Mouse (Mus musculus): ENCODE results near the gene Armc2.

Armc2 gene

GRCm38 (mm10) chr10:41866838-41867154 is 151.4 kb downstream of the Armc2 start:
- DNase-seq (ENCODE audit: low spot score in 2 of 2) = no peak

DNA sequence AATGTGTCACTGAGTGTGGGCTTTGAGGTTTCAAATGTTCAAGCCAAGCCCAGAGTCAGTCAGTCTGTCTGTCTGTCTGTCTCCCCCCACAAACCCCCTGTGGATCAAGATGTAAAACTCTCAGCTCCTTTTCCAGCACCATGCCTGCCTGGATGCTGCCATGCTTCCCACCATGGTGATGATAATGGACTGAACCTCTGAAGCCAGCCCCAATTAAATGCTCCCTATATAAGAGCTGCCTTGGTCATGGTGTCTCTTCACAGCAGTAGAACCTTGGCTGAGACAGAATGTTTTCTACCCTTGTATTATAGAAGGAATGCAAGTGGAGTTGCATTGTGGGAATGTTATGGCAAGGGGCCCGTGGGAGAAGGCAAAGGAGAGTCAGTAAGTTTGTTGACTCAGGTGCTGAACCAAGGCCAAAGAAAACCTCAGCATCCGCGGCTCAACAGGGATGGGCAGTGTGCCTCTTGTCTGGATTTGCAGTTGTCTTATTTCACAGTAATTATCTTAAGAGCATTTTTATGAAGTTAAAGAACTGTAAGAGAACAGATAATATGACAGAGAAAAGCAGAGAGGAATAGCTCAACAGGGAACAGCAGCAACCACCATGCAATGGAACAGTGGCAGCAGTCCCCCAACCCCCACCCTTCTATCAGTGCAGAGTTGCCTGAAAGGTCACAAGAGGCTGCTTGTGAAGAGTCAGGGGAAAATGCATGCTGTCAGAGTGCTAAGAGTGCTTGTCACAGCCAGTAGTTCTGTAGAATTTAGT is 152.0 kb downstream of the Armc2 start:
- no peak for DNase-seq (ENCODE audit: low spot score in 2 of 2)
